15 mouse cellular contexts compared by ENCODE assay signal in genomic region chr3:33089470-33089869, GRCm38 (mm10). TPM values are rescaled to one million over a fixed set of nuclear protein-coding genes. Genes with fewer than 3 reads are reported as not detected.
DNase-seq lines count a peak whose midpoint lies in the region; ATAC-seq and TF ChIP-seq lines count a peak whose summit lies in the region.
"Had no signal": no experiment of that assay in that cellular context is flagged by ENCODE, and none has a peak within 500 bp of the region (broad histone marks: within the 10 kb centered on the region; RNA-seq: fewer than 3 reads in every experiment).

No protein-coding gene starts in this region.

- peak overlapping the region; percentile 3; the same call in 1 of the 2 replicates for H3K4me2 ChIP-seq in intestine, embryonic 14.5 days (ENCODE audit: low read length)
- no peak overlapping the region for H3K4me2 ChIP-seq in intestine, embryonic 15.5 days (replicated peaks)
- H3K4me2 ChIP-seq in forebrain, embryonic 11.5 days (ENCODE audit: low read depth, low read length, severe bottlenecking), result peak overlapping the region; percentile 39; the same call in 1 of the 2 replicates
- H3K4me2 ChIP-seq in hindbrain, embryonic 13.5 days, result peak overlapping the region; percentile 49
- H3K4me2 ChIP-seq in midbrain, postnatal 0 days (ENCODE audit: low read depth, low read length, poor library complexity, severe bottlenecking), result peak overlapping the region; percentile 36; the same call in 1 of the 2 replicates
- H3K4me2 ChIP-seq: kidney, embryonic 15.5 days had no signal

- H3K9me3 ChIP-seq in intestine, embryonic 14.5 days (ENCODE audit: control insufficient read depth, low read length), result no peaks in the 10 kb centered on the region
- H3K9me3 ChIP-seq in intestine, embryonic 15.5 days, result no peaks in the 10 kb centered on the region
- H3K9me3 ChIP-seq in forebrain, embryonic 11.5 days (ENCODE audit: control insufficient read depth, low read length), result no peaks in the 10 kb centered on the region
- no peaks in the 10 kb centered on the region for H3K9me3 ChIP-seq in hindbrain, embryonic 13.5 days
- no peaks in the 10 kb centered on the region for H3K9me3 ChIP-seq in midbrain, postnatal 0 days (ENCODE audit: low read length)
- H3K9me3 ChIP-seq: kidney, embryonic 15.5 days had no signal

- H3K4me3 ChIP-seq in intestine, embryonic 14.5 days (ENCODE audit: low read depth, low read length), result no peak overlapping the region
- no peak overlapping the region for H3K4me3 ChIP-seq in intestine, embryonic 15.5 days (replicated peaks)
- H3K4me3 ChIP-seq in forebrain, embryonic 11.5 days (ENCODE audit: low read depth, low read length), result no peak overlapping the region
- no peak overlapping the region for H3K4me3 ChIP-seq in hindbrain, embryonic 13.5 days
- H3K4me3 ChIP-seq in midbrain, postnatal 0 days (ENCODE audit: low read depth, low read length), result no peak overlapping the region
- H3K4me3 ChIP-seq: kidney, embryonic 15.5 days had no signal

- 52% methylated on average over 2 of the region's 2 CpGs for WGBS in intestine, embryonic 14.5 days
- WGBS in intestine, embryonic 15.5 days, result 59% methylated on average over 2 of the region's 2 CpGs
- 32% methylated on average over 2 of the region's 2 CpGs for WGBS in forebrain, embryonic 11.5 days
- 30% methylated on average over 2 of the region's 2 CpGs for WGBS in hindbrain, embryonic 13.5 days
- 45% methylated on average over 2 of the region's 2 CpGs for WGBS in midbrain, postnatal 0 days

- no peak for ATAC-seq in intestine, embryonic 14.5 days (replicated peaks; ENCODE audit: low FRiP score, low TSS enrichment, low read depth)
- no peak for ATAC-seq in intestine, embryonic 15.5 days
- ATAC-seq in forebrain, embryonic 11.5 days (replicated peaks; ENCODE audit: low FRiP score), result peak; percentile 72
- ATAC-seq in hindbrain, embryonic 13.5 days (ENCODE audit: low FRiP score), result peak; percentile 55; the same call in 1 of the 2 replicates
- no peak for ATAC-seq in midbrain, postnatal 0 days (ENCODE audit: low FRiP score)

- DNase-seq in intestine, embryonic 14.5 days (ENCODE audit: low spot score), result no peak
- no peak for DNase-seq in forebrain, embryonic 11.5 days (ENCODE audit: low spot score)
- no peak for DNase-seq in midbrain, postnatal 0 days (ENCODE audit: low spot score)
- no peak for DNase-seq in kidney, adult 11 months
- DNase-seq in adrenal gland, postnatal 4 days (ENCODE audit: low spot score in 2 of 2), result no peak
- no peak for DNase-seq in embryo, embryonic 9.5 days (ENCODE audit: extremely low spot score)
- DNase-seq: adrenal gland, postnatal 14 days; gastrocnemius, postnatal 10 days; heart, postnatal 36 days; lung, postnatal 14 days; thymus, adult 18-20 months had no signal

- H3K27ac ChIP-seq in intestine, embryonic 14.5 days (ENCODE audit: low read depth), result no peak overlapping the region
- no peak overlapping the region for H3K27ac ChIP-seq in intestine, embryonic 15.5 days
- H3K27ac ChIP-seq in forebrain, embryonic 11.5 days (ENCODE audit: low read depth, low read length), result no peak overlapping the region
- no peak overlapping the region for H3K27ac ChIP-seq in hindbrain, embryonic 13.5 days
- no peak overlapping the region for H3K27ac ChIP-seq in midbrain, postnatal 0 days (ENCODE audit: low read depth, low read length)
- H3K27ac ChIP-seq: kidney, embryonic 15.5 days; liver, embryonic 14.5 days had no signal

- H3K9ac ChIP-seq in intestine, embryonic 14.5 days (ENCODE audit: low read length), result no peak overlapping the region
- no peak overlapping the region for H3K9ac ChIP-seq in intestine, embryonic 15.5 days
- H3K9ac ChIP-seq in forebrain, embryonic 11.5 days (ENCODE audit: low read length), result no peak overlapping the region
- H3K9ac ChIP-seq in hindbrain, embryonic 13.5 days, result no peak overlapping the region
- H3K9ac ChIP-seq in midbrain, postnatal 0 days (replicated peaks; ENCODE audit: low read length, poor library complexity, severe bottlenecking), result no peak overlapping the region
- H3K9ac ChIP-seq: kidney, embryonic 15.5 days; liver, embryonic 14.5 days had no signal

- no peaks in the 10 kb centered on the region for H3K27me3 ChIP-seq in intestine, embryonic 14.5 days (replicated peaks; ENCODE audit: control insufficient read depth, insufficient read depth, low read length)
- no peaks in the 10 kb centered on the region for H3K27me3 ChIP-seq in intestine, embryonic 15.5 days (replicated peaks)
- no peaks in the 10 kb centered on the region for H3K27me3 ChIP-seq in forebrain, embryonic 11.5 days (ENCODE audit: control insufficient read depth, insufficient read depth, low read length)
- no peaks in the 10 kb centered on the region for H3K27me3 ChIP-seq in hindbrain, embryonic 13.5 days
- no peaks in the 10 kb centered on the region for H3K27me3 ChIP-seq in midbrain, postnatal 0 days (ENCODE audit: insufficient read depth, low read length)
- H3K27me3 ChIP-seq: kidney, embryonic 15.5 days had no signal

- H3K4me1 ChIP-seq in intestine, embryonic 14.5 days (replicated peaks; ENCODE audit: control insufficient read depth, insufficient read depth, low read length), result no peaks in the 10 kb centered on the region
- H3K4me1 ChIP-seq in intestine, embryonic 15.5 days (replicated peaks), result no peaks in the 10 kb centered on the region
- no peaks in the 10 kb centered on the region for H3K4me1 ChIP-seq in forebrain, embryonic 11.5 days (replicated peaks; ENCODE audit: control insufficient read depth, insufficient read depth, low read length)
- H3K4me1 ChIP-seq in hindbrain, embryonic 13.5 days (replicated peaks), result peaks cover 17% of the 10 kb centered on the region
- H3K4me1 ChIP-seq in midbrain, postnatal 0 days (ENCODE audit: insufficient read depth, low read length), result no peaks in the 10 kb centered on the region
- H3K4me1 ChIP-seq: kidney, embryonic 15.5 days had no signal

- no peak for TF ChIP-seq CTCF in midbrain, postnatal 0 days (IDR thresholded peaks at IDR 0.05)

- no peaks in the 10 kb centered on the region for H3K36me3 ChIP-seq in intestine, embryonic 14.5 days (ENCODE audit: control insufficient read depth, insufficient read depth, low read length)
- no peaks in the 10 kb centered on the region for H3K36me3 ChIP-seq in intestine, embryonic 15.5 days
- no peaks in the 10 kb centered on the region for H3K36me3 ChIP-seq in forebrain, embryonic 11.5 days (ENCODE audit: control insufficient read depth, insufficient read depth, low read length)
- no peaks in the 10 kb centered on the region for H3K36me3 ChIP-seq in hindbrain, embryonic 13.5 days
- H3K36me3 ChIP-seq in midbrain, postnatal 0 days (ENCODE audit: insufficient read depth, low read length), result no peaks in the 10 kb centered on the region
- H3K36me3 ChIP-seq: kidney, embryonic 15.5 days had no signal

RNA-seq across cellular contexts. Expression of gene Pex5l, which starts 53.6 kb away (rescaled TPM):
- 0.11 and 0.16 TPM in 2 replicates for polyA plus RNA-seq in intestine, embryonic 14.5 days (2014; fragmentation: Nextera tagmentation; extraction: Ambion mirVana)
- polyA plus RNA-seq in intestine, embryonic 15.5 days (2015; fragmentation: Nextera tagmentation; extraction: Ambion mirVana), result 0.36 and 0.38 TPM in 2 replicates
- 1.7 and 2.4 TPM in 2 replicates for polyA plus RNA-seq in forebrain, embryonic 11.5 days (2014; fragmentation: Nextera tagmentation; extraction: Ambion mirVana)
- polyA plus RNA-seq in hindbrain, embryonic 13.5 days (2015; fragmentation: Nextera tagmentation; extraction: Ambion mirVana), result 2.8 and 4.1 TPM in 2 replicates
- total RNA-seq in midbrain, postnatal 0 days (2014; rRNA removed), result 21.6 and 30.5 TPM in 2 replicates
- 3.7 and 4.3 TPM in 2 replicates for polyA plus RNA-seq in midbrain, postnatal 0 days (2015; fragmentation: Nextera tagmentation; extraction: Ambion mirVana)
- 1 to 10 TPM; 2.9 to 3.5 TPM for total RNA-seq in adrenal gland, postnatal 4 days (2021)

Comparison
In these comparisons a context has a peak if more than half of its experiments do, and no peak if none do; other contexts are left out.
1. ATAC-seq: peak in forebrain, embryonic 11.5 days (single experiment) and hindbrain, embryonic 13.5 days (single experiment); none in intestine, embryonic 14.5 days (single experiment), intestine, embryonic 15.5 days (single experiment) and midbrain, postnatal 0 days (single experiment).